Mouse (Mus musculus): ENCODE measurements at regions not wholly inside any gene's neighbourhood (a gene's known extent, or its start where the extent isn't known, plus 50 kb on each side); places are given as distances from the start of the nearest gene placed in this dataset.
A peak's percentile ranks its signal among the peaks of the same experiment; 100 is the strongest.

DNA sequence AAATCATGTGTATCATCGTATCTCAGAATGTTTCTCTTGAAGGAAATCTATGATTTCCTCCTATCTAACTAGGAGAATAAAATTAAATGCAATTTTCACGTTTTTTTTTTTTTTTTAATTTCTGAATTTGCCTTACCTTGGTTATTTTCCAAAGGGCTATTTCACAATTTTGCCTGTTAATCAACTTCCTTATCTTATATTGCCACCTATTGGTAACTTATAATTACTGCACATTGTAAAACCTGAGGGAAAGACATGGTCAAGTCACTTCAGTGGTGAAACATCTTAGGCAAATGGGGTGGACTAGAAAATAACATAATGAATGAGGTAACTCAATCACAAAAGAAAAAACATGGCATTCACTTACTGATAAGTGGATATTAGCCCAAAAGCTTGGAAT is 232.0 kb downstream of the Nap1l3 start:
- intact Hi-C loops (cut with DNase I) = loop anchor here (10.0 kb wide), 1 partner anchor 1540 kb away; no protein-coding TSS in a partner anchor
- peak in 1 of 2 experiments; percentile 0 for DNase-seq (ENCODE audit: low spot score in 2 of 2)

All from left cerebral cortex, postnatal 25 days (tissue).